Mouse (Mus musculus) hindbrain, embryonic 11.5 days (tissue): Measurements from ENCODE around the gene Ice2. TPM values are rescaled to one million over a fixed set of nuclear protein-coding genes. Genes with fewer than 3 reads are reported as not detected.

Source experiments
- ATAC-seq: fragments of 200-750 bp; cut with Nextera tagmentation; 2 replicates; pipeline ENCODE4 v1.8.0; 2017; ENCODE audit warnings: mild to moderate bottlenecking, moderate TSS enrichment, moderate library complexity; ENCODE audit not compliant: low FRiP score
- DNase-seq: peaks from one replicate; pipeline ENCODE4 v3.0.0-alpha.2; 2015; ENCODE audit warnings: low spot score
- H3K27ac ChIP-seq: fragments of 300-500 bp; sonication (generic); 2 replicates; pipeline ENCODE4 v1.5.1; 2014; ENCODE audit warnings: mild to moderate bottlenecking, low read depth, low read length
- H3K27me3 ChIP-seq: fragments of 300-500 bp; sonication (generic); 2 replicates; pipeline ENCODE4 v1.6.1; 2014; ENCODE audit warnings: mild to moderate bottlenecking, low read length, moderate library complexity, mixed read lengths; ENCODE audit not compliant: control insufficient read depth, insufficient read depth
- H3K36me3 ChIP-seq: fragments of 300-500 bp; sonication (generic); 2 replicates; pipeline ENCODE4 v1.6.1; 2014; ENCODE audit warnings: mild to moderate bottlenecking, low read length, moderate library complexity, mixed read lengths; ENCODE audit not compliant: control insufficient read depth, insufficient read depth
- H3K4me1 ChIP-seq: fragments of 300-500 bp; sonication (generic); replicated peaks from 2 replicates; pipeline ENCODE4 v1.6.1; 2014; ENCODE audit warnings: low read length, mixed read lengths; ENCODE audit not compliant: control insufficient read depth, insufficient read depth
- H3K4me2 ChIP-seq: fragments of 300-500 bp; sonication (generic); replicated peaks from 2 replicates; pipeline ENCODE4 v1.6.1; 2014; ENCODE audit warnings: mild to moderate bottlenecking, low read depth, low read length
- H3K4me3 ChIP-seq: fragments of 300-500 bp; sonication (generic); 2 replicates; pipeline ENCODE4 v1.5.1; 2014; ENCODE audit warnings: low read depth, low read length
- H3K9ac ChIP-seq: fragments of 300-500 bp; sonication (generic); 2 replicates; pipeline ENCODE4 v1.6.1; 2014; ENCODE audit warnings: low read depth, low read length
- H3K9me3 ChIP-seq: fragments of 300-500 bp; sonication (generic); 2 replicates; pipeline ENCODE4 v1.6.1; 2016; ENCODE audit warnings: low read length; ENCODE audit not compliant: control insufficient read depth
- WGBS: fragments of 180-500 bp; shearing (Covaris S2); extraction: QIAGEN DNeasy Blood & Tissue Kit; methylation state at CpG from one replicate; pipeline ENCODE4 v1.1.7; 2014; 5-methylcytosine and 5-hydroxymethylcytosine counted together
- polyA plus RNA-seq: library from polyadenylated mRNA; unstranded; fragments of >200 nt; fragmentation: Nextera tagmentation; extraction: Ambion mirVana; gene quantifications from 2 replicates; pipeline ENCODE4 v1.2.1, GENCODE M21; 2014

Gene Ice2
- polyA plus RNA-seq, 1 experiment from 2014 or later: 24.1 TPM

DNA sequence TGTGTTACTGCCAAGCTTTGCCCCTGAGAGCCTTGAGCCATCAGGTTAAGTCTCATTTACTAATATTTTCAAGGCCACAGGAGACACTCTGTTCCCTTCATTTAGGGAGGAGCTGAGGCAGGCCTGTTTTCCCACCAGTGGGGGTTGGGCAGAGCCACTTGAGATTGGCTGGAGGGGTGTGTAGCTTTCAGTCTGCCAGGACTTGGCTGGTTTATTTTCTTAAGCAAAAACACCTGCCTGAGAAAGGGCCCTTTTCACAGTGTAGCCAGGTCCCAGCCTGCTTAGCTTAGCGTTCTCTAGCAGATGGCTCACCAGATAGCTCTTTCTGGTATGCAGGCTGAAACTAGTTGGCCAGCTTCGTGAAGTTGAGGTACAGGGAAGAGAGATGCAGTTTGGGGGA is 61.3 kb downstream of the Ice2 start:
- no peaks in the 10 kb centered on the region for H3K9me3 ChIP-seq
- WGBS: 73% methylated on average over 2 of the region's 2 CpGs
- H3K27me3 ChIP-seq: peaks cover 8% of the 10 kb centered on the region
- H3K27ac ChIP-seq: no peak overlapping the region
- DNase-seq: peak; percentile 39
- no peak overlapping the region for H3K4me2 ChIP-seq
- no peaks in the 10 kb centered on the region; the same call in 1 of the 2 replicates for H3K4me1 ChIP-seq
- ATAC-seq: no peak
- H3K36me3 ChIP-seq: no peaks in the 10 kb centered on the region
- H3K9ac ChIP-seq: no peak overlapping the region
- H3K4me3 ChIP-seq: no peak overlapping the region

DNA sequence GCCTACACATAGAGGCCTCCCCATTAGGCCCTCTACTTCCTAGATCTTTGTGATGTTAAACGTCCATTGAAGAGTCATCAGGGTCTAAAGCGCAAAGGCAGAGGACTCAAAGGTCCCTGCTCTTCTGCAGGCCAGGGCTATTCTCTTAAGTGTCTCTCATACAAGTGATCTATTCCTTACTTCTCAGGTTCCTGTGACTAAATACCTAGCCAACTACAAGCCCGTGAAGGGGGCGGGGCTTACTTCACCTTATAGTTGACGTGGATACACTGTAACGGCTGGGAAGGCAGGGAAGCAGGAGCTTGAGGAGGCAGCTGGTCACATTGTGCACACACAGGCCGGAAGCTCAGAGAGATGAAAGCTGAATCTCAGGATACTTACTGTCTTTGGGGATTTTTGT is 62.2 kb downstream of the Ice2 start:
- no peak overlapping the region for H3K27ac ChIP-seq
- H3K4me3 ChIP-seq: no peak overlapping the region
- H3K9ac ChIP-seq: no peak overlapping the region
- 90% methylated on average over 7 of the region's 7 CpGs for WGBS
- DNase-seq (no peak), ATAC-seq (no peak)
- H3K27me3 ChIP-seq: peaks cover 2% of the 10 kb centered on the region; the same call in 1 of the 2 replicates
- H3K9me3 ChIP-seq: no peaks in the 10 kb centered on the region
- H3K4me2 ChIP-seq: no peak overlapping the region
- no peaks in the 10 kb centered on the region for H3K4me1 ChIP-seq
- H3K36me3 ChIP-seq: no peaks in the 10 kb centered on the region

DNA sequence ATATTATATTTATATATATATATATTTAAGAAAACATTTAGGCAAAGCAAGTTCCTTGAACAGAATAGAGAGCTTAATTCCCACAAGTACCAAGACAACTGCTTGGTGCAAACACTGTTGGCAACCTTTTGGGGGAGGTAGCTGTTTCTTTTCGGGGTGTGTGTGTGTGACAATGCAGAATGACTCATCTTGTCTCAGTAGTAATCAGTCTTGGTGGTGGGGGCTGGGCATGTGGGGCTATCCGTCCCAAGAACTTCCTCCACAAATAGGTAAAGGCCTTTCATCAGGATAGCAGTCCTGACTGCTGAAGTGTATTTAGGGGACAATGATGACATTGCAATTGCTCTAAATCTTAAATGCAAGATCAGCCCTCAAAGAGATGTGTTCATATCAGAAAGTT is 65.3 kb downstream of the Ice2 start:
- 86% methylated on average over 2 of the region's 2 CpGs for WGBS

DNA sequence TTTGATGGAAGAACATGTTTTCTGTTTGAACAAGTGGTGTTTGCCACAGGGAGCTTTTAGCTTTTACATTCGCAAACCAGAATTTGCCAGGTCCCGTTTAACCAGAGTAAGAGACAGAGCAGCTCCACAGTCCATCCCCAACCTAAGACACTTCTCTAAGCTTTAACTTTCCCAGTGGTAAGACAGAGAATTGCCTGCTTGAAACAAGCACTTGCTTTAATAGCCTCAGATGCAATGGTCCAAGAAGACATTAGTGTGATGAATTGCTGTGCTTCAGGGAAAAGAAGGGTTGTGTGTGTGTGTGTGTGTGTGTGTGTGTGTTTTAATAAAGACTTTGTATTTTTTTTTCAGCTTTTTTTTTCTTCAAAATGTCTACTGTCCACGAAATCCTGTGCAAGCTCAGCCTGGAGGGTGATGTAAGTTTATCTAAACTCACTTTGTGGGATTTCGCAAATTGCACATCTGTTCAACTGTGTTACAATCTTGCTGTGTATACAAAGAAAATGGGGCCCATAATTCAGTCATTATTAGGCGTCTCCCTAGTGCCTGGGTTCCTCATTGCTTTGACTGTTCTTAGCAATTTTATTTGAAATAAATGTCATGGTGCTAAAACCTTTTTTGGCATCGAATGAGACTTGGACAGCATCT is 66.5 kb downstream of the Ice2 start:
- Histone ChIP-seq H3K4me1 (no peaks in the 10 kb centered on the region), H3K4me3 (no peak overlapping the region), H3K9me3 (no peaks in the 10 kb centered on the region), H3K27ac (no peak overlapping the region), H3K9ac (no peak overlapping the region), H3K4me2 (no peak overlapping the region), H3K36me3 (no peaks in the 10 kb centered on the region), H3K27me3 (no peaks in the 10 kb centered on the region)
- DNase-seq (no peak), ATAC-seq (no peak)
- 88% methylated on average over 6 of the region's 6 CpGs for WGBS

More for the DNA sequence above, 65.3 kb downstream of the Ice2 start:
- no peaks in the 10 kb centered on the region for H3K9me3 ChIP-seq
- H3K4me1 ChIP-seq: no peaks in the 10 kb centered on the region
- H3K9ac ChIP-seq: no peak overlapping the region
- ATAC-seq (no peak), DNase-seq (no peak)
- no peak overlapping the region for H3K4me3 ChIP-seq
- H3K27ac ChIP-seq: no peak overlapping the region
- H3K36me3 ChIP-seq: no peaks in the 10 kb centered on the region
- H3K27me3 ChIP-seq: no peaks in the 10 kb centered on the region
- H3K4me2 ChIP-seq: no peak overlapping the region

DNA sequence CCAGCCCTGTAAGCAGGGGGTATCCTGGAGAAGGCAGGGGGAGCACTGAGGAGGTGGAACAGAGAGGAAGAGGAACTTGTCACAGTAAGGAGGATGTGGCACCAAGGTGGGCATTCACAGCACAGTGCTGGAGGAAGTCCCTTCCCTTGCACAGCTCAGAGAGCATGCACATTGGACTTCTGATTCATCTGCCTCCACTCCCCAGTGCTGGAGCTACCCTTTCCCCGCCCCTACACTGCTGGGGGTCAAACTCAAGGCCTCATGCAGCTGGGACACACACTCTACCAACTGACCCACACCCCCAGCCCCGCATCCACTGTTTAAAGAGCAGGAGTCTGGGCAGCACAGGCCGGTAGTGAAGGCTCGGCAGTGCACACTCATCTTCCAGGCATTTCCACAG is 68.4 kb downstream of the Ice2 start:
- Histone ChIP-seq H3K4me1 (no peaks in the 10 kb centered on the region; the same call in 1 of the 2 replicates), H3K4me2 (no peak overlapping the region), H3K27ac (no peak overlapping the region), H3K9ac (no peak overlapping the region), H3K36me3 (no peaks in the 10 kb centered on the region), H3K9me3 (no peaks in the 10 kb centered on the region), H3K4me3 (no peak overlapping the region), H3K27me3 (no peaks in the 10 kb centered on the region)
- DNase-seq (no peak), ATAC-seq (no peak)
- 74% methylated on average over 4 of the region's 4 CpGs for WGBS

DNA sequence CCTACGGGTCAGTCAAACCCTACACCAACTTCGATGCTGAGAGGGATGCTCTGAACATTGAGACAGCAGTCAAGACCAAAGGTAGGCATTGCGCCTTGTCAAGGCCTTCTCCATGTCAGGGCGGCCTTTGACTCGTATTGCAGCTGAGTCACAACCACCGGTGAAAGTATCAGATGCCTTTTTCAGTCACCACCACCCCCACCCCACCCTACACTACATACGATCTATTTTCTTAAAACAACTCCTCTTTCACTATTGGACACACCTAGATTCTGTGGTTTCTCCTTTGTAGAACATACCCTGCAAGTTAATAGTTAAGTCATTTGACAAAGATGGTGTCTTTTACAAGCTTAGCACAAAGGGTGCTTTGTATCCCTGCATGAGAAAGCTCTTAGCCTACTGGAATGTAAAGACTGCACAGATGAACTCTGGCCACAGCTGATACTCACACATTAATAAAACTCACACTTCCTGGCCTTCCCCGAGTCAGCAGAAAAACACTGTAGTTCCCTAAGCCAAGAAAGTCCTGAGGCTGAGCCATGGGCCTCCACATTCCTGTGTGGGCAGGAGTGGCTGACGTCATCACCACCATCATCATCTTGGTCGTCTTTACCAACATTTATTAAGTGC is 69.7 kb downstream of the Ice2 start:
- Histone ChIP-seq H3K4me1 (no peaks in the 10 kb centered on the region; the same call in 1 of the 2 replicates), H3K4me3 (no peak overlapping the region), H3K27ac (no peak overlapping the region), H3K36me3 (no peaks in the 10 kb centered on the region), H3K9me3 (no peaks in the 10 kb centered on the region), H3K9ac (no peak overlapping the region), H3K4me2 (no peak overlapping the region), H3K27me3 (no peaks in the 10 kb centered on the region)
- ATAC-seq: no peak
- WGBS: 68% methylated on average over 10 of the region's 10 CpGs
- peak; percentile 18 for DNase-seq

DNA sequence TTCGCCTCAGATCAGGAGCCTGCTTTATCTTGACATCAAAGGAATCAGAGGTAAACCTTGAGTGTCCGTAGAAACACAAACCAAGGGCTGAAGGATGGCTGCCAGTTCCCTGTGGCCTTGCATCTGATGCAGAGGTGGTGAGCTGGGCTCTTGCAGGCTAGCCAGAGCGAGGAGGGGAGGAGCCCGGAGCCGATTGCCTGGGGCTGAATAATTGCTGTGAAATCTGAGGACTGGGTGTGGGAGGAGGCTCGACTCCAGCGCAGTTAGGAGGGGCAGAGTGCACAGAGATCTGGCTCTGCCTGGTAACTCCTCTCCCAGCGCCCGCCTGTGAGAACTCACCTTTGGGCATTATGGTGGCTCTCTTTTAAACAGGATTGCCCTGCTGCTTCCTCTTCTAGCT is 71.3 kb downstream of the Ice2 start:
- Histone ChIP-seq H3K36me3 (no peaks in the 10 kb centered on the region), H3K27ac (peak overlapping the region; percentile 24; the same call in 1 of the 2 replicates), H3K27me3 (no peaks in the 10 kb centered on the region), H3K9me3 (no peaks in the 10 kb centered on the region), H3K4me2 (no peak overlapping the region), H3K4me1 (no peaks in the 10 kb centered on the region; the same call in 1 of the 2 replicates), H3K4me3 (no peak overlapping the region), H3K9ac (no peak overlapping the region)
- 9% methylated on average over 9 of the region's 9 CpGs for WGBS
- ATAC-seq: peak; percentile 71
- peak; percentile 72 for DNase-seq

DNA sequence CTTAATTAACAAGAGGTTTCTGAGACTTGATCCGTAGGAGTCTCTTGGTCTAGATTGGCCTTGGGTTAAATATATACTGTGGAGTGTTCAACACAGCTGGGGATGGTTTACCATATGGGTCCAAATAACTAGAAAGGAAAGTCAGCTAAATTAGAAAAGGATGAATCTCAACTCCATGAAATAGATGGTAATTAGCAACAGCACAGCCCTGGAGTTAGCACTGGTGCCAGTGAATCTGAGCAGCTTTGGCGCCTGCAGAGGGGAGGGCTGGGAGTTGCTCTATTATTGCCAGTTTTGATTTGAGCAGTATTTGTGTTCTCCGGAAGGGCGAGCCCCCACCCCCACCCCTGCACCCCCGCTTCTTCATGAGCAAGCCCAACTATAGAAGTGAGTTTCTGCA is 72.7 kb downstream of the Ice2 start:
- H3K9me3 ChIP-seq: no peaks in the 10 kb centered on the region
- H3K9ac ChIP-seq: no peak overlapping the region
- H3K4me1 ChIP-seq: no peaks in the 10 kb centered on the region; the same call in 1 of the 2 replicates
- H3K27me3 ChIP-seq: no peaks in the 10 kb centered on the region
- 75% methylated on average over 5 of the region's 5 CpGs for WGBS
- no peak overlapping the region for H3K4me3 ChIP-seq
- DNase-seq (no peak), ATAC-seq (no peak)
- H3K36me3 ChIP-seq: no peaks in the 10 kb centered on the region
- H3K27ac ChIP-seq: no peak overlapping the region
- no peak overlapping the region for H3K4me2 ChIP-seq

DNA sequence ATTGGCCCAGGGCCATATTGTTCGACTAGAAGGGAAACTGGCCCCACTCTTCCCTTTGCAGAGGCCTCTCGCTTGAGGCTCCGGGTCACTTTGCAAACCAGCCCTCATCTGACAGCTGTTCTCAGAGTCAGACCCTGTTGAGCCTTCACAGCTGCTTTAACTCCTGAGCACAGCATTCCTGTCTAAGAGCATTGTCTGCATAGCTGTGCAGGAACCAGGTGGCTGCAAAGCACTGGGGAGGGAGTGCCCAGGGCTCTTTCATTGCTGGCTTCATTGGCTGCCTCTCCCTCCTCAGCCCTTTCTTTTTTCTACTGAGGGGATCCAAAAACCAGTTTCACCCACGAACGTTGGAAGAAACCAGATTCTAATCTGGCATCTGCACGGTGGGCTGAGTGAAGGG is 73.2 kb downstream of the Ice2 start:
- ATAC-seq (no peak), DNase-seq (peak; percentile 16)
- no peak overlapping the region for H3K4me3 ChIP-seq
- no peaks in the 10 kb centered on the region for H3K36me3 ChIP-seq
- WGBS: 26% methylated on average over 6 of the region's 6 CpGs
- no peaks in the 10 kb centered on the region for H3K27me3 ChIP-seq
- no peaks in the 10 kb centered on the region for H3K9me3 ChIP-seq
- H3K9ac ChIP-seq: no peak overlapping the region
- H3K4me2 ChIP-seq: no peak overlapping the region
- no peaks in the 10 kb centered on the region; the same call in 1 of the 2 replicates for H3K4me1 ChIP-seq
- no peak overlapping the region for H3K27ac ChIP-seq
